Mouse (Mus musculus): Measurements from ENCODE around the gene Tarbp2.

Tarbp2 gene

GRCm38 (mm10) chr15:102546246-102546645 is 28.3 kb downstream of the Tarbp2 start:
- H3K9me3 ChIP-seq (ENCODE audit: low read length), result no peaks in the 10 kb centered on the region
- no peaks in the 10 kb centered on the region for H3K4me1 ChIP-seq (replicated peaks; ENCODE audit: low read depth, low read length)
- peaks cover 45% of the 10 kb centered on the region for H3K36me3 ChIP-seq (ENCODE audit: insufficient read depth, low read length)
- no peak overlapping the region for H3K4me3 ChIP-seq (replicated peaks; ENCODE audit: low read length)
- H3K27me3 ChIP-seq (ENCODE audit: insufficient read depth, low read length), result no peaks in the 10 kb centered on the region
- TF ChIP-seq CTCF (conservative IDR thresholded peaks at IDR 0.05; ENCODE audit: low read length) (no peak), POU5F1 (IDR thresholded peaks at IDR 0.05; ENCODE audit: borderline replicate concordance, low read length) (no peak)

GRCm38 (mm10) chr15:102546677-102547427 is 28.9 kb downstream of the Tarbp2 start:
- Histone ChIP-seq H3K4me3 (replicated peaks; ENCODE audit: low read length) (no peak overlapping the region), H3K4me1 (replicated peaks; ENCODE audit: low read depth, low read length) (no peaks in the 10 kb centered on the region), H3K27me3 (ENCODE audit: insufficient read depth, low read length) (no peaks in the 10 kb centered on the region), H3K9me3 (ENCODE audit: low read length) (no peaks in the 10 kb centered on the region), H3K36me3 (ENCODE audit: insufficient read depth, low read length) (peaks cover 49% of the 10 kb centered on the region)
- TF ChIP-seq NANOG (IDR thresholded peaks at IDR 0.05; ENCODE audit: borderline replicate concordance, low read length), result no peak
- no peak for TF ChIP-seq POU5F1 (IDR thresholded peaks at IDR 0.05; ENCODE audit: borderline replicate concordance, low read length)
- TF ChIP-seq CTCF (conservative IDR thresholded peaks at IDR 0.05; ENCODE audit: low read length), result no peak

- no peak for TF ChIP-seq NANOG (IDR thresholded peaks at IDR 0.05; ENCODE audit: borderline replicate concordance, low read length)
- no peak for TF ChIP-seq CTCF (conservative IDR thresholded peaks at IDR 0.05; ENCODE audit: low read length)
- no peaks in the 10 kb centered on the region for H3K27me3 ChIP-seq (ENCODE audit: insufficient read depth, low read length)
- no peak overlapping the region for H3K4me3 ChIP-seq (replicated peaks; ENCODE audit: low read length)
Measured at GRCm38 (mm10) chr15:102547478-102547877, 29.5 kb downstream of the Tarbp2 start.

GRCm38 (mm10) chr15:102552599-102552998 is 34.6 kb downstream of the Tarbp2 start:
- Histone ChIP-seq H3K36me3 (ENCODE audit: insufficient read depth, low read length) (peaks cover 45% of the 10 kb centered on the region), H3K27me3 (ENCODE audit: insufficient read depth, low read length) (no peaks in the 10 kb centered on the region), H3K4me3 (replicated peaks; ENCODE audit: low read length) (no peak overlapping the region), H3K9me3 (ENCODE audit: low read length) (no peaks in the 10 kb centered on the region), H3K4me1 (replicated peaks; ENCODE audit: low read depth, low read length) (no peaks in the 10 kb centered on the region)
- TF ChIP-seq NANOG (IDR thresholded peaks at IDR 0.05; ENCODE audit: borderline replicate concordance, low read length) (no peak), POU5F1 (IDR thresholded peaks at IDR 0.05; ENCODE audit: borderline replicate concordance, low read length) (no peak), CTCF (conservative IDR thresholded peaks at IDR 0.05; ENCODE audit: low read length) (no peak)

More at GRCm38 (mm10) chr15:102547478-102547877, 29.5 kb downstream of the Tarbp2 start:
- Histone ChIP-seq H3K36me3 (ENCODE audit: insufficient read depth, low read length) (peaks cover 48% of the 10 kb centered on the region), H3K9me3 (ENCODE audit: low read length) (no peaks in the 10 kb centered on the region), H3K4me1 (replicated peaks; ENCODE audit: low read depth, low read length) (no peaks in the 10 kb centered on the region)

GRCm38 (mm10) chr15:102555581-102555980 is 37.6 kb downstream of the Tarbp2 start:
- Histone ChIP-seq H3K27me3 (ENCODE audit: insufficient read depth, low read length) (no peaks in the 10 kb centered on the region), H3K36me3 (ENCODE audit: insufficient read depth, low read length) (peaks cover 44% of the 10 kb centered on the region), H3K9me3 (ENCODE audit: low read length) (no peaks in the 10 kb centered on the region), H3K4me1 (replicated peaks; ENCODE audit: low read depth, low read length) (no peaks in the 10 kb centered on the region), H3K4me3 (replicated peaks; ENCODE audit: low read length) (no peak overlapping the region)
- no peak for TF ChIP-seq NANOG (IDR thresholded peaks at IDR 0.05; ENCODE audit: borderline replicate concordance, low read length)
- no peak for TF ChIP-seq POU5F1 (IDR thresholded peaks at IDR 0.05; ENCODE audit: borderline replicate concordance, low read length)
- TF ChIP-seq CTCF (conservative IDR thresholded peaks at IDR 0.05; ENCODE audit: low read length), result no peak

- Histone ChIP-seq H3K4me3 (replicated peaks; ENCODE audit: low read length) (no peak overlapping the region), H3K9me3 (ENCODE audit: low read length) (no peaks in the 10 kb centered on the region), H3K27me3 (ENCODE audit: insufficient read depth, low read length) (no peaks in the 10 kb centered on the region), H3K36me3 (ENCODE audit: insufficient read depth, low read length) (peaks cover 36% of the 10 kb centered on the region), H3K4me1 (replicated peaks; ENCODE audit: low read depth, low read length) (no peaks in the 10 kb centered on the region)
- TF ChIP-seq POU5F1 (IDR thresholded peaks at IDR 0.05; ENCODE audit: borderline replicate concordance, low read length), result no peak
- no peak for TF ChIP-seq CTCF (conservative IDR thresholded peaks at IDR 0.05; ENCODE audit: low read length)
- no peak for TF ChIP-seq NANOG (IDR thresholded peaks at IDR 0.05; ENCODE audit: borderline replicate concordance, low read length)
Measured at GRCm38 (mm10) chr15:102557580-102557979, 39.6 kb downstream of the Tarbp2 start.

DNA sequence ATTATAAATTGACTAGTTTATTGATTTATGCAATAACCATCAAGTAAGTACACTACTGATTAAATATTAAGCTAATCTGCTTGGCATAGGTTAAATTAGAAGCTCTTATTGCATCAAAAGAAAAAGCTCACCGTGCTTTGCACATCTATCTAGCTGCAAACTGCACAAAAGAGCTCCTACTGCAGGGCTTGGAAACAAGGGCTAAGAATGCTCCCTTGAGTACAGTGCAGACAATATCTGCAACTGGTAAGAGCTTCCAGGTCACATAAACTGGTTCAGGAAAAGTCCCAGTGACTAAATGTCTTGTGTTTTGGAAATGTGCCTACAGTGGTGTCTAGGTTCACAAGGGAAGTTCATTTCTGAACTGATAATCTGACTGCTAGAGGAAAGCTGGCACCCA is 44.5 kb downstream of the Tarbp2 start:
- H3K27me3 ChIP-seq (ENCODE audit: insufficient read depth, low read length), result no peaks in the 10 kb centered on the region
- no peak for TF ChIP-seq NANOG (IDR thresholded peaks at IDR 0.05; ENCODE audit: borderline replicate concordance, low read length)
- no peak for TF ChIP-seq POU5F1 (IDR thresholded peaks at IDR 0.05; ENCODE audit: borderline replicate concordance, low read length)
- no peak for TF ChIP-seq CTCF (conservative IDR thresholded peaks at IDR 0.05; ENCODE audit: low read length)
- H3K4me3 ChIP-seq (replicated peaks; ENCODE audit: low read length), result no peak overlapping the region

DNA sequence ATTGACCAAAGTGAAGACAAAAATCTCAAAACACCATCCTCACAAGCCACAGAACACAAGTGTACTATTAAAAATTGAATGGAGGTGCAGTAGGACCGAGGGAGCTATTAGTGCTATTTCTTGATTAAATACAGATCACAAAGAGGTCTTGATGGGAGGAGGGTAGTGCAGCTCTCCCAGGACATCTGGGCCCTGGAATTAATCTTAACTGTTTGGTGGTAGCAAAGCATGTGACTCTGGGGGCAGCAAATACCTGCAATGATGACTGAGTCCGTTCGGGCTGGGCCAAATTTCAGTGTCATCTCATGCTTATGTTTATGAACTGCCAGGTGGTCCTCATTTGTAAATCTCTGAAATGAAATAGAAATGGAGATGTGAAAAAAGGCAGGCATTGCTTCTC is 45.1 kb downstream of the Tarbp2 start:
- no peaks in the 10 kb centered on the region for H3K4me1 ChIP-seq (replicated peaks; ENCODE audit: low read depth, low read length)
- no peaks in the 10 kb centered on the region for H3K9me3 ChIP-seq (ENCODE audit: low read length)
- no peak for TF ChIP-seq POU5F1 (IDR thresholded peaks at IDR 0.05; ENCODE audit: borderline replicate concordance, low read length)
- peaks cover 10% of the 10 kb centered on the region for H3K36me3 ChIP-seq (ENCODE audit: insufficient read depth, low read length)
- no peaks in the 10 kb centered on the region for H3K27me3 ChIP-seq (ENCODE audit: insufficient read depth, low read length)
- H3K4me3 ChIP-seq (replicated peaks; ENCODE audit: low read length), result no peak overlapping the region

More for the DNA sequence above, 44.5 kb downstream of the Tarbp2 start:
- Histone ChIP-seq H3K4me1 (replicated peaks; ENCODE audit: low read depth, low read length) (no peaks in the 10 kb centered on the region), H3K36me3 (ENCODE audit: insufficient read depth, low read length) (peaks cover 10% of the 10 kb centered on the region), H3K9me3 (ENCODE audit: low read length) (no peaks in the 10 kb centered on the region)

DNA sequence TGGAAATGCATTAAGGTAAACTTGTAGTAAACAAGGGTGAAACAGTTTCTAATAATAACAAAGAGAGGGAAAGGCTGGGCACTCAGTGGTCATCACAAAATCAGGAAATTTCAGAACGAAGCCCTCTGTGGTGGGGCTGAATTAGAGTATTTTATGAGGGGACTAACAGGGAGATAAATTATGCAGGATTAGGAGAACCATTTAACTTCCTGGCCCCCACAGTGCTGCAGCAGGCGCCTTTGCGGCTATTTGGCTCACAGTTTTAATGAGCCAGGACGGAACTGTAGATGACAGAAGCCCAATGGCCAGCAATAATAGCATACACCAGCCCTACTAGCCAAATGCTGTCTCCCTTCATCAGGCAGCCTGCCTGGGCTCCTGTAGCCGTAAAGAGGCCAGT is 45.7 kb downstream of the Tarbp2 start:
- TF ChIP-seq POU5F1 (IDR thresholded peaks at IDR 0.05; ENCODE audit: borderline replicate concordance, low read length), result no peak
- no peak for TF ChIP-seq NANOG (IDR thresholded peaks at IDR 0.05; ENCODE audit: borderline replicate concordance, low read length)
- no peak for TF ChIP-seq CTCF (conservative IDR thresholded peaks at IDR 0.05; ENCODE audit: low read length)
- Histone ChIP-seq H3K27me3 (ENCODE audit: insufficient read depth, low read length) (no peaks in the 10 kb centered on the region), H3K9me3 (ENCODE audit: low read length) (no peaks in the 10 kb centered on the region), H3K4me1 (replicated peaks; ENCODE audit: low read depth, low read length) (no peaks in the 10 kb centered on the region), H3K4me3 (replicated peaks; ENCODE audit: low read length) (no peak overlapping the region), H3K36me3 (ENCODE audit: insufficient read depth, low read length) (peaks cover 10% of the 10 kb centered on the region)

Data from E14TG2a.4 (cell line).